Mouse (Mus musculus) forebrain, embryonic 15.5 days (tissue): ENCODE measurements at regions not wholly inside any gene's neighbourhood (a gene's known extent, or its start where the extent isn't known, plus 50 kb on each side); places are given as distances from the start of the nearest gene placed in this dataset.

Experiments used
- ATAC-seq: fragments of 200-750 bp; cut with Nextera tagmentation; replicated peaks from 2 replicates; pipeline ENCODE4 v1.8.0; 2017; ENCODE audit warnings: mild to moderate bottlenecking, moderate TSS enrichment, moderate library complexity
- H3K27ac ChIP-seq: fragments of 300-500 bp; sonication (generic); replicated peaks from 2 replicates; pipeline ENCODE4 v1.5.1; 2015; ENCODE audit warnings: mild to moderate bottlenecking, inconsistent platforms
- H3K27me3 ChIP-seq: fragments of 300-500 bp; sonication (generic); 2 replicates; pipeline ENCODE4 v1.6.1; 2015; ENCODE audit warnings: inconsistent platforms
- H3K36me3 ChIP-seq: fragments of 300-500 bp; sonication (generic); 2 replicates; pipeline ENCODE4 v1.6.1; 2015; ENCODE audit warnings: mild to moderate bottlenecking, inconsistent platforms
- H3K4me1 ChIP-seq: fragments of 300-500 bp; sonication (generic); 2 replicates; pipeline ENCODE4 v1.6.1; 2015; ENCODE audit warnings: inconsistent platforms
- H3K4me2 ChIP-seq: fragments of 300-500 bp; sonication (generic); replicated peaks from 2 replicates; pipeline ENCODE4 v1.6.1; 2015; ENCODE audit warnings: mild to moderate bottlenecking, inconsistent platforms
- H3K4me3 ChIP-seq: fragments of 300-500 bp; sonication (generic); 2 replicates; pipeline ENCODE4 v1.5.1; 2015; ENCODE audit warnings: mild to moderate bottlenecking, inconsistent platforms
- H3K9ac ChIP-seq: fragments of 300-500 bp; sonication (generic); replicated peaks from 2 replicates; pipeline ENCODE4 v1.6.1; 2015; ENCODE audit warnings: mild to moderate bottlenecking, inconsistent platforms
- H3K9me3 ChIP-seq: fragments of 300-500 bp; sonication (generic); 2 replicates; pipeline ENCODE4 v1.6.1; 2016; ENCODE audit warnings: inconsistent platforms
- WGBS: fragments of 180-500 bp; shearing (Covaris S2); methylation state at CpG from one replicate; pipeline ENCODE4 v1.1.7; 2015; ENCODE audit warnings: mixed read lengths; 5-methylcytosine and 5-hydroxymethylcytosine counted together

DNA sequence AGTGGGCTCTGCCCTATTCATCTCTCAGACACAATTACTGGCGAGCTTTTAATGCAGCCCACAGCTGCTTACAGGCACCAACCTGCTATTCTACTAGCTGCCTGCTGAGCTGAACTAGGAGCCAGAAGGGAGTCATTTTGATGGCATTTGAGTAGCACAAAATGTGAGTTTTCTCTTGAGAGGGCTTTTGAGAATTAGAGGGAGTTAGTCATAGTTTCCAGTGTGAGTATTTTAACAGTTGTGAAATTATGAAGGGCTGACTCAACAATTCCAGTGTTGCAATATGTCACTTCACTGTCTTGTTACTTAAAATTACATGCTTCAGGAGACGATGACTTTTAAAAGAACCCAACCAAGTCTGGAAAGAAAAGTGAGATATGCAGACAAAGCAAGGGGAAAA lies 54.4 kb upstream of the Ly86 start:
- H3K27ac ChIP-seq = no peak overlapping the region
- no peaks in the 10 kb centered on the region for H3K27me3 ChIP-seq
- no peaks in the 10 kb centered on the region for H3K36me3 ChIP-seq
- H3K9me3 ChIP-seq = no peaks in the 10 kb centered on the region
- peaks cover 6% of the 10 kb centered on the region for H3K4me1 ChIP-seq
- WGBS = 15% methylated on average over 2 of the region's 2 CpGs
- H3K4me3 ChIP-seq = no peak overlapping the region
- no peak overlapping the region for H3K9ac ChIP-seq
- ATAC-seq = no peak
- no peak overlapping the region for H3K4me2 ChIP-seq

DNA sequence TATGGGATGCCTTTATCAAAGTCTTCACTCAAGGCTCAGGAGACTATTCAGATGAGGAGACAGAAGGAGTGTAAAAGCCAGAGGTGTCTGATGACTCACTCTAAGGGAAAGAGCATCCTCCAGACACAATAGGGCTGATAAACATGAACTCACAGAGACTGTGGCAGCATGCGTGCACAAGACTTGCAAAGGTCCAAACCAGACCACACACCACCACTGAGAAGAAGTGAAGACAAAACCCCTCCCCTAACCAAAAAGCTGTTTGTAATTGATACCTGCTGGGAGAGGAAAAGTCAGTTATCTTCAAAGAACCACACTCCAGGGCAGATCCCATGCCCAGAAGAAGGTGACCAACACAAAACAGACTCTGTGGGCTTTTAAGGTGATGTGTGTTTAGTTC lies 56.0 kb upstream of the Ly86 start:
- WGBS = 76% methylated on average over 1 of the region's 1 CpGs
- no peak for ATAC-seq

DNA sequence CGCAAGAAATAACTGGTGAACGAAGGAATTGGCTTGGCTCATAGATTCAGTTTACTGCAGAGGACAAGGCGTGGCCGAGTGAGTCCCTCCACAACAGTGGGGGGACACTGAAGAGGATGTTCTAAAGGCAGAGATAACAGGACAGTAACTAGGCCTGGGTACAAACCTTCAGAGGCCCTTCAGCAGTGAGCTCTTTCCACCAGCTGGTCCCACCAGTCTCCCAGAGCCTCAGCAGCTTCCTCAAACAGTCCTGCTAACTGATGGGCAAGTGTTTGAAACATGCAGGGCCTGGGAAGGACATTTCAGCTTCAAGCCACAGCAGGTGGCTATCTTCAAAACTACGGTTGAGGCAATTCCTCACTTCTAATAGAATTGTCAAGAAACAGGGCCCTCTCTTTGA lies 62.5 kb upstream of the Ly86 start:
- Histone ChIP-seq H3K4me1 (no peaks in the 10 kb centered on the region), H3K27ac (no peak overlapping the region), H3K36me3 (no peaks in the 10 kb centered on the region), H3K27me3 (no peaks in the 10 kb centered on the region), H3K9me3 (no peaks in the 10 kb centered on the region), H3K4me2 (no peak overlapping the region), H3K4me3 (no peak overlapping the region), H3K9ac (no peak overlapping the region)
- ATAC-seq = no peak
- 88% methylated on average over 5 of the region's 5 CpGs for WGBS

More for the DNA sequence above, 56.0 kb upstream of the Ly86 start:
- no peaks in the 10 kb centered on the region for H3K9me3 ChIP-seq
- peaks cover 6% of the 10 kb centered on the region for H3K4me1 ChIP-seq
- H3K27ac ChIP-seq = no peak overlapping the region
- no peak overlapping the region for H3K9ac ChIP-seq
- no peaks in the 10 kb centered on the region for H3K27me3 ChIP-seq
- H3K4me3 ChIP-seq = no peak overlapping the region
- H3K4me2 ChIP-seq = no peak overlapping the region
- no peaks in the 10 kb centered on the region for H3K36me3 ChIP-seq

DNA sequence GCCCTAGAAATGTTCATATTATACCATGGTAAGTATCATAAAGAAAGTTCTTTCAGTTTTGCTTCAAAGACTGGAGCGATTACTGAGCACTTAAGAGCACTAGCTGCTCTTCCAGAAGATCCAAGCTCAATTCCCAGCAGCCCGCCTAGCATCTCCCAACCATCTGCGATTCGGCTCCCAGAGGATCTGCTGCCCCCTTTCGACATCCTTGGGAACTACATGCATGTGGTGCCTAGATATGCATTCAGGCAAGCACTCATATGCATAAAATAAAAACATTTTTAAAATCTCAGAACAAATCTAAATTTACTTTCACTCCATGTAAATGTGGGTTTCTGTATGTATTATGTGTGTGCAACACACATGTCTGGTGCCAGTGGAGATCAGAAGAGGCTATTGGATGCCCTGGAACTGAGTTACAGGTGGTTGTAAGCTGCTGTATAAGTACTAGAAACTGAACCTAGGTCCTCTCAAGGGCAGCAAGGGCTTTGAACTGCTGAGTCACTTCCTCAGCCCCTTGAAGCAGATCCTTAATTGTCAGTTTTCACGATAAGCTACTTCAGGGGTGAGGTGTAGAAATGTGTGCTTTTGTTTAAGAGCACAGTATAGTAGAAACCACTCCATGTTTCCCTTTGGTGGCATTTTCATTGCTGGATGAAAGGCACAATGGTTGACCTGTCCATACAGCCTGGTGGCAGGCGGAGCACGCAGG lies 65.8 kb upstream of the Ly86 start:
- Histone ChIP-seq H3K4me3 (no peak overlapping the region), H3K9me3 (no peaks in the 10 kb centered on the region), H3K27ac (no peak overlapping the region), H3K4me1 (no peaks in the 10 kb centered on the region), H3K4me2 (no peak overlapping the region), H3K36me3 (no peaks in the 10 kb centered on the region), H3K9ac (no peak overlapping the region), H3K27me3 (no peaks in the 10 kb centered on the region)
- ATAC-seq = no peak
- 89% methylated on average over 8 of the region's 8 CpGs for WGBS

DNA sequence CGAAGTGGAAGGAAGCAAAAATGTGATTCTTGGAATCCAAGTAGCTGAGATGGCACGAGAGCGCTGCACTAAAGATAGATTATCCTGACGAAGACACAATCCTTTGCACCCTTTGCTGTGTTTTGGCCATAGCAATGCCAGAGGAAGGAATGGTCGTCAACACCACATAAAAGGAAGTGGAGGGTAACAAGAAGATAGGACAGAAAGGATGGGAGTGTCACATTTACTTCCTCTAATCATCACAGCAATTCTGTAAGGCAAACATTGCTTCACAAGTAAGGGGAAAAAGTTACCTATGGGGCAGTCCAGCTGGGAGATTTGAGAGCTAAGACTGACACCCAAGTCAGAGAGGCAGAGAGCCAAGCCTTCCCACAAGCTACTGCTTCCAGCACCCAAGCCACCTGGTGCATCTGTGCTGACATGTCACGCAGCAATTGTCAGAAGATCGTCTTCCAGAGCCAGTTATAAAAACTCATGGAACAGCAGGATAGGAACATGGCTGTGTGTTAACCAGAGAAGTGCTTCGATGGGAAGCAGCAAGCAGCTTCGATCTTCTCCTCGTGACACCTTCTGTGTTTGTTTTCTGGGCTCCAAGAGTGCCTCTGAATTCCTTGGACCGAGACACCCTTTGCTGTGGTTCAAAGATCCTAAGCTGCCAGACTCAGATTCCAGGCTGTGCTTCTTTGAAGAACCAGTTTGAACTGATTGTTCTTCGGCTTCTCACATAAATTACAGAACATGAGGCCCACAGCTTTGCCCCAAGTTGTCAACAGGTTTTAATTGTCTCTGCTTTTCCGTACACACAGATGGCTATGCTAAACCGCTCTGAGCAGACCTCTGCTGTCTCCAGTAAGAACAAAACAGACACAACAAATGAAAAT lies 95.2 kb upstream of the Ly86 start:
- no peaks in the 10 kb centered on the region for H3K27me3 ChIP-seq
- no peak for ATAC-seq
- H3K27ac ChIP-seq = no peak overlapping the region
- no peak overlapping the region for H3K4me3 ChIP-seq
- no peak overlapping the region for H3K4me2 ChIP-seq
- 62% methylated on average over 14 of the region's 14 CpGs for WGBS
- peaks cover 6% of the 10 kb centered on the region for H3K4me1 ChIP-seq
- no peak overlapping the region for H3K9ac ChIP-seq
- H3K36me3 ChIP-seq = no peaks in the 10 kb centered on the region
- no peaks in the 10 kb centered on the region for H3K9me3 ChIP-seq

DNA sequence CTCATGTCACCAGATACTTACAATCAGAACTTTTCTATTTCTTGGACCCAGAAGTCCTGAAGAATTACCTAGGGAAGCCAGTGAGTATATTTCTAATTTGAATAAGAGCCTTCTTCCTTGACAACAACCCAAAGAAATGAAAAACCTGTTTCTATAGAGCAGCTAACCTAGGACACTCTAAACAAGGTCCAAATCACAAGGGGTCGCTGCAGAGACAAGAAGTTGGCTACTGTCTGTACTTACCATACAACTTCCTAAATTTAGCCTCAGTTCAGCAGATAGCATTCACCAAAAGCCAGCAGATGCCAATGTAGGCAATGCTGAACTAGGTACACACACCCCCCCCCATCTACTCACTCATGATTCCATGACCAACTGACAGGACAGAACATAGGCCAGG lies 96.3 kb upstream of the Ly86 start:
- no peaks in the 10 kb centered on the region for H3K27me3 ChIP-seq
- H3K4me3 ChIP-seq = no peak overlapping the region
- H3K36me3 ChIP-seq = no peaks in the 10 kb centered on the region
- H3K9ac ChIP-seq = no peak overlapping the region
- no peak overlapping the region for H3K4me2 ChIP-seq
- ATAC-seq = no peak
- WGBS = 88% methylated on average over 1 of the region's 1 CpGs
- peaks cover 6% of the 10 kb centered on the region for H3K4me1 ChIP-seq
- H3K27ac ChIP-seq = no peak overlapping the region
- H3K9me3 ChIP-seq = no peaks in the 10 kb centered on the region

DNA sequence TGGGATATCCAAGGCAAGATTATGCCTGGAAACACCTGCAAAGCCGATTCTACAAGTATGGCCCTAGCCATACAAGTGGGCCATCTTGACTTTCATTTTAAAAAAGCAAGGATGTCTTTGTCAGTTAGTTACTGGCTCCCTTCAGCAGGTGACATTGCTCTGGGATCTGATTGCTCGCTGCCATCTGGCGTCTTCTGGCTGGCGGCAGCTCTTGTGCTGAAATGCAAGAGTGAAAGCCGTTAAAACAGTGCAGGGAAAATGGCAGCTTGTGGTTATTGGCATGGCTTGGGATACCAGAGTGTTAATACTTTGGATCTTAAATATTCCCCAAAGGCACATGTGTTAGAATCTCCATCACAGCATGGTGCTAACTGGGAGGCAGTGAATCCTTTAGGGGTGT lies 105.0 kb upstream of the Ly86 start:
- 58% methylated on average over 5 of the region's 5 CpGs for WGBS
- Histone ChIP-seq H3K4me1 (no peaks in the 10 kb centered on the region), H3K36me3 (no peaks in the 10 kb centered on the region), H3K9me3 (no peaks in the 10 kb centered on the region), H3K4me2 (no peak overlapping the region), H3K27me3 (no peaks in the 10 kb centered on the region), H3K9ac (no peak overlapping the region), H3K4me3 (no peak overlapping the region), H3K27ac (peak overlapping the region; percentile 52; the same call in 1 of the 2 replicates)
- peak; percentile 74 for ATAC-seq

DNA sequence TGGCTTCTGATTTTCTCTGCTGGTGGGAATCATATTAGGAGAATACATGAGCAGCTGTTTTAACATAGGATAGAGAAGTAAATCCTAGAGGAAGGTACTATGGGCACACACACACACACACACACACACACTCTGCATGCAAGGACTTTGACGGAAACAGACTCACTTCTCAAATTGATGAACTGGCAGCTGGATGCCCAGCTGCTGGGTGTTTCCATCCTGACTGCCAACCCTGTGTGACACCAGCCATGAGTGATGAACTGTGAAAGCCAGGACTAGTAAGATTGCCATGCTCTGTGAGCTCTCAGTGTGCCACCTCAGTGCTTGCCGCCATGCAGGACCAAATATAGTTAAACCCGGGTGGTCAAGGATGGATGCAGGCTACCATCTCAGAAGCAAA lies 107.7 kb upstream of the Ly86 start:
- H3K4me1 ChIP-seq = no peaks in the 10 kb centered on the region
- H3K9me3 ChIP-seq = no peaks in the 10 kb centered on the region
- no peak overlapping the region for H3K4me2 ChIP-seq
- H3K27me3 ChIP-seq = no peaks in the 10 kb centered on the region
- no peak overlapping the region for H3K27ac ChIP-seq
- no peaks in the 10 kb centered on the region for H3K36me3 ChIP-seq
- no peak overlapping the region for H3K4me3 ChIP-seq
- no peak for ATAC-seq
- 90% methylated on average over 3 of the region's 3 CpGs for WGBS
- no peak overlapping the region for H3K9ac ChIP-seq

DNA sequence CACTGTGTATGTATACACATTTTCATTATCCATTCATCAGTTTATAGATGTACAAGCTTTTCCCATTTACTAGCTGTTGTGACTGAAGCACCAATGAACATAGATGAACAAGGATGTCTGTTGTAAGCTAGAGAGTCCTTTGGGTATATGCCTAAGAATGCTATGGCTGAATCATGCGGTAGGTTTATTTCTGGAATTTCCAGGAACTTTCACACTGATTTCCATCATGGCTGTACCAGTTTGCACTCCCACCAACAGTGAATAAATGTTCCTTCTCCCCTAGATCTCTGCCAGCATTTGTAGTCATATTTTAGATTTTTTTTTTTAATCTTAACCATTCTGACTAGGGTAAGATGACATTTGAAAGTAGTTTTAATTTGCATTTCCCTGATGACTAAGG lies 119.2 kb upstream of the Ly86 start:
- WGBS = 90% methylated on average over 1 of the region's 1 CpGs
- no peaks in the 10 kb centered on the region for H3K4me1 ChIP-seq
- no peak overlapping the region for H3K4me3 ChIP-seq
- no peak overlapping the region for H3K9ac ChIP-seq
- H3K4me2 ChIP-seq = no peak overlapping the region
- no peaks in the 10 kb centered on the region for H3K36me3 ChIP-seq
- no peaks in the 10 kb centered on the region for H3K9me3 ChIP-seq
- H3K27me3 ChIP-seq = no peaks in the 10 kb centered on the region
- no peak overlapping the region for H3K27ac ChIP-seq
- ATAC-seq = no peak

DNA sequence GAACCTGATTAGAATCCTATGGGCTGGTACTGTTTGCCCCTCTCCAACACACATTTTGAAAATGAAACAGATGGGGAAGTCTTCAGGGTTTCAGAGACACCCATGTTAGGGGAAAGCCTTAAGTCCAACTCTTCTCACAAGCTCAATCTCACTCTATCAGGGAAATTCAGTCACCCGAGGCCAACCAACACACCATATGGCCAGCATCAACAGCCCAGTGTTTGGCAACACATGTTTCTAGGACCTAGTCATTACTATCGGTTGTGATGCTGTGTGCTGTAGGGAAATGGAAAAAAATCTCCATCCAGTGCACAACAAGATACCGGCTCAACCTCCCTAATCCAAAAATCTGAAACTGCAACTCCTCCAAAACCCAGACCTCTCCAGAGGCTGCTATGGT lies 124.6 kb upstream of the Ly86 start:
- 63% methylated on average over 3 of the region's 3 CpGs for WGBS
- ATAC-seq = 0 out of 2 replicates have a peak, but pooled peaks have one; percentile 43
- no peaks in the 10 kb centered on the region for H3K9me3 ChIP-seq

DNA sequence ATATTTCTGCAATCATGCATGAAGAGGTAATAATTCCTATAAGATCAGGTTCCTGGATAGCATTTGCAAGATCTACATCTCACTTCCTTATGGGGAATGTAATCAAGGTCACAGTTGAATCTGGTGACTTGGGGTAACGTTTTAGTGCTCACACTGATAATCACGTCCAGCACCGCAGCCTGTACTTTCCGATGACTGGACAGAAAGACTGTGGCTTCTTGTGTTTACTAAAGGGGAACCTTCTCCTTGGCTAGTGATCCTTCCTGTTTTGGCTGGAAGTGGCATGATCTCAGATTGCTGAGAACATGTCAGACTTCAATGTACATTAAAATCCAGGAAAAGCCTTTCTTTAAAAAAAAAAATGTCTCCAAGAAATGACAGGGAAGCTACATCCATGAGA lies 126.4 kb upstream of the Ly86 start:
- Histone ChIP-seq H3K36me3 (no peaks in the 10 kb centered on the region), H3K27ac (no peak overlapping the region), H3K4me3 (no peak overlapping the region), H3K4me1 (no peaks in the 10 kb centered on the region), H3K9ac (no peak overlapping the region), H3K4me2 (no peak overlapping the region), H3K9me3 (no peaks in the 10 kb centered on the region), H3K27me3 (no peaks in the 10 kb centered on the region)
- 90% methylated on average over 4 of the region's 4 CpGs for WGBS
- no peak for ATAC-seq

More for the DNA sequence above, 124.6 kb upstream of the Ly86 start:
- Histone ChIP-seq H3K4me1 (no peaks in the 10 kb centered on the region), H3K27me3 (no peaks in the 10 kb centered on the region), H3K4me2 (no peak overlapping the region), H3K9ac (no peak overlapping the region), H3K36me3 (no peaks in the 10 kb centered on the region), H3K4me3 (no peak overlapping the region), H3K27ac (no peak overlapping the region)

DNA sequence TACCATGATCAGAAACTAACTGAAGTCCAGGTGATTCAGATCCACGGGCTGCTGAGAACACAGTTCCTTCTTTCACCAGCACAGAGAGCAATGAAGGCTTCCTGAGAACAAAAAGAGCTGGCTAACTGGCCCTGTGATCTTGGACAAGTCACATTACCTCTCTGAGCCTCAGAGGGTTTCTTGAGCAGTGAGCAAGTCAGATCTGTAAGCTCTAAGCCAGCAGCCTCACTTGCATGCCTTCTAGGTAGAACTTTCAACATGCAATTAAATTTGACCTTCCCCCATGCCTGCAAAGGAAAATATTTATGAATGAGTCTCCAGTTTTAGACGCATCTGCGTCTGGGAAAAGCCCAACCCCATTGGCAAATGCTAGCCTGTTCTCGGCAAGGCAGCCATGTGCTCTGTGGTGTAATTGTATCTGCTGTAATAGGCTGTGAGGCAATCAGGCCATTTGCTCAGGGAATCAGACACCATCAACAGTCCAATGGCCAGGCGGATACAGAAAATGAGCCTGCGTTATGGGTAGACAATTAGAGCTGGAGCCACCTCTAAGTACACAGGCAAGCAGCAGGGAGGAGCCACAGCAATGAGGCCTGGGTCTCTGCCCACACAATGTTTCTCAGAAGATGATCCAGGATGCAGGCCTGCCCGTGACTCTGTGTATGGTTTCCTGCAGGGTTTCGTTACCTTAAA lies 130.3 kb upstream of the Ly86 start:
- peak; percentile 85 for ATAC-seq
- Histone ChIP-seq H3K27ac (no peak overlapping the region), H3K4me1 (no peaks in the 10 kb centered on the region), H3K9me3 (no peaks in the 10 kb centered on the region), H3K27me3 (no peaks in the 10 kb centered on the region), H3K4me2 (no peak overlapping the region), H3K9ac (no peak overlapping the region), H3K4me3 (no peak overlapping the region), H3K36me3 (no peaks in the 10 kb centered on the region)
- 39% methylated on average over 8 of the region's 8 CpGs for WGBS
